Mouse (Mus musculus) forelimb bud, embryonic 11.5 days (tissue): ENCODE data around the gene Man2a1.

Experiments used
- DNase-seq: peaks from one replicate; pipeline ENCODE4 v3.0.0-alpha.2; 2012; ENCODE audit warnings: low read depth, low spot score

Gene Man2a1

DNA sequence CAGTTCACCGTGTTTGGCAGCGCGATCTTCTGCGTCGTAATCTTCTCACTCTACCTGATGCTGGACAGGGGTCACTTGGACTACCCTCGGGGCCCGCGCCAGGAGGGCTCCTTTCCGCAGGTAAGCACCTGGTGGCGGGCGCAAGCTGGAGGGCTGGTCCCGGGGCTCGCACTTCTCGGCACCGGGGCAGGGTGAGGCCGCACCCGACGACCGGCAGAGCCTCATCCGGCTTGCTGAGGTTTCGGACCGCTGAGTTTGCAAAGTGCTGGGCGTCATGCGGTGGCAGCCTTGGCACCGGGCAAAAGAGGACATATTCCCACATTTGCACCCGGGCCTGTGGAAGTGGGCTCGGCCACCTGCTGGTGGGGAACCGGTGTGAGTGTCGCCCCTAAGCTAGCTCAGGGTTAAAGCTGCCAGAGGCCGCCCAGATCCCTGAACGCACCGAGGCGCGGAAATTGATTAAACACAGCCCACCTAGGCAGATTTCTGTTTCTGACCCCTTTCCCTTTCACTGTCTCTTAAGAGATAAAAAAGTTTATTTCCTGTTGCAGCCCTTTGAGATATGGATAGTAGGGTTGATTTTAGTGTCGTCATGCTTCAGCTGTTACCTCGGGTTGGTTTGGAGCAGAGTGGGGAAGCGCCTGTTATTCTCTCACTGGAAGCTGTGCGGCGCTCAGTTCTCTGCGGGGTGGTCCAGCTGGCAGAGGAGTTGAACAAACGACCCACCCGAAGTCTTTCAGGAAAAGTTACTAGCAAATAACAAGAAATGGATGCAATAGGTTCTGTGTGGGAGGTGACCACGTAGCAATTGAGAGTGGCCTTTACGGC, 1.4 kb downstream of the Man2a1 start:
- peak; percentile 51 for DNase-seq

DNA sequence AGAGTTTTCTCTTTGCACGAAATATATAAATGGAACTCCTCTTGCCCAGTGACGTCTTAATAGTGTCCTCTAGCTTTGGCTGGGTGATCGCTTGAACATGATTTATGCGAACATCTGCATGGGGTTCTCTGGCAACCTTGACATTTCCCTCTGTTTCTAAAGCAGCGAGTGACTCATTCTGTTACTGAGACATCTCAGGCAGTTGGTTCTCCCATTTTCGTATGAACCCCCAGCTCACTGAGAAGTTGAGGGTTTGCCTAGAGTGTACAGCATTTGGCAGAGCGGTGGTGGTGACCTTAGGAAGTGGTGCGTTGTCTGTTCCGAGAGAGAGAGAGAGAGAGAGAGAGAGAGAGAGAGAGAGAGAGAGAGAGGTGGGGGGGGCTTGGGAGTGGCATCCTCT, 2.6 kb downstream of the Man2a1 start:
- DNase-seq: peak; percentile 6

DNA sequence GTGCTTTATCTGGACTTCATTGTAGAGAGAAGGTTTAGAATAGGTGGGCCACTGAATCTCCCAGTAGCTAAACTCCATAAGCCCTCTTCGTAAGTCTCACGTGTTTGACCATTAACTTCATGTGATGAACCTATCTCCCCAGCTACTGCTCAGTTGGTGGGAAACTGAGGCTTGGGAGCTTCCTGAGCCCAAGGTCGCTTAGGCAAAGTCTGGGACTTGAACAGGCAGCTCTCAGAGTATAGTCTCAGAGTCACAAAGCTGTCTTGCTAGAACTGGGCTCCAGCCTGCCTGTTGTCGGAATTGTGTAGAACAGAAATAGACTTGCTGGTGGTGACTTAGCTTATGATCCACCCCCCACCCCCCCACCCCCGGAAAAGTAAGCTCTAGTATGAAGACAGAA, 3.0 kb downstream of the Man2a1 start:
- DNase-seq: no peak

DNA sequence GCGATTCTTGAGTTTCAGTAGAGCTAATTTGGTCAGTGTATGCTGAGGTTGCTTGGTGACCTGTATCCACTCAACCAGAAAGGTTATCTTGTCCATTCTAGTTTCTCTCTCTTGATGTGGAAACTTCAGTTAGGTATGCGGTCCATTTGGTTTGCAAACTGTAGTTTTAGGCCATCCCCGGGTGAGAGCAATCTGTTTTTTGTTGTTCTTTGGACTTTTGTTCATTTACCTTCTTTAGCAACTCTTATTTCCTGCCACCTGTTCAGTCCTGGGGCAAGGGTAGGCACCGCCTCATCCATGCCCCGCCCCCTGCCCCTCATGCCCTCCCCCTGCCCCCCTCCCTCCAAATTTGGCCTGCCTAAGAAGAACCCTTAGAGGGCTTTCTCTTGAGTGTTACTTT, 3.6 kb downstream of the Man2a1 start:
- DNase-seq: no peak

DNA sequence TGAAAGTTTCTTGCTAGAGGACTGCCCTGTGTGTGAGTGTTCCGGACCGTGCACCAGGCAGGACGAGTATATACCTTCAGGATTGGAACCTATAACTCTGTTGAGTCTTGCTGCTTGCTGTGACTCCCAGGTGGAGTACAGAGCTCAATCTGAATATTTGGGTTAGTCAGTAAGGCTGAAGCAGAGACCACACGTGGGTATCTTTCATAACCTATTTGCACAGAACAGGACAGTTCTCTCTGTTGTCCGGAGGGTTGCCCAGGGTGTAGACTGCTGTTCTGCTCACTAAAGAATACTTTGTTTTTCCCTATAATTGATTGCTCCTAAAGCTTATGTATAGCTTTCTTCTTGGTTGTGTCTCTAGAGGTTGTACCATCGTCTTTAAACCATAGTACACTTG, 7.7 kb downstream of the Man2a1 start:
- no peak for DNase-seq

DNA sequence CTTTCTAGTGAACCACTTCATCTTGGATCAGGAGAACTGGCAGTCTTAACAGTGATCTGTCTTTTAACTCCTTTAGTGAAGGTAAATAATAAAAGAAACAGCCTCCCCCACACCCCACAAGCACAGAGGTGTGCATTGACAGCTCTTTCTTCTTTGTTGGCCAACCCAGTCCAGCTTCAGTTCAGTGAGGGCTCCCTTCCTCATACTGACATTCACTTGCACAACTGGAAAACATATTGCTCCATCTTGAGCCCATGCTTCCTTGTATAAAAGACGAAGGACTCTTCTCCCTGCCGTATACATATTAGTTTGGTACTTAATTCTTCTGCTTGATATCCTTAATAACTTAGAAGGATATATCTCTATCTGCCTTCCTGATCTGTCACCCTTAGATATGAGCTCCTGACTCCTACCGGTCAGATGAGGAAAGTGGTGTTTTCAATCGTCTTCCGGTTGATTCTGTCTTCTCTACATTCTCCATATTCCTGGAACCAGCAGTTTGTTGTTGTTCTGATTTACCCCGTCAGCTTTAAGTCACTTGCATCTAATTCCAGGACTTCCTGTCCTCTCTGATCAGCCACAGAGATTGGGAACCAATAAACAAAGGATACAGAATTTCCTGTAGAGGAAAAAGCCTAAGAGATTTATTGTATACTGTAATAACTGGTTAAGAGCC, 8.5 kb downstream of the Man2a1 start:
- no peak for DNase-seq

DNA sequence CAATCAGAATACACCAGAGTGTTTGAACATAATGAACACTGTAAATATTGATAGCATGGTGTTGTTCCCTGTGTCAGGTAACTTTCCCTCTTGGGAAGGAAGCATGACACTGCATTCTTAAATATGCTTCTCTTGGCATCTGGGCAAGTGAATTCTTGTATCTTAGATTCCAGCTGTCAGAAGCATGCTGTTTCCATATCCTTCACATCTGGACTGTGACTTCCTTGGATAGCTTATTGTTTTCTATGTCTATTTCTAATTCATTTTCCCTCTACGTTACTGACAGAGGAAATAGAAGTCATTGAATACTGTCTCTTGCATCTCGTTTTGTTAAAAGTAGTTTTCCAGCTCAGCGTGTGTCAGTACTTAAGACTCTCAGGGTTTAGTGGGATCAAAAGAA, 9.2 kb downstream of the Man2a1 start:
- DNase-seq: peak; percentile 17

DNA sequence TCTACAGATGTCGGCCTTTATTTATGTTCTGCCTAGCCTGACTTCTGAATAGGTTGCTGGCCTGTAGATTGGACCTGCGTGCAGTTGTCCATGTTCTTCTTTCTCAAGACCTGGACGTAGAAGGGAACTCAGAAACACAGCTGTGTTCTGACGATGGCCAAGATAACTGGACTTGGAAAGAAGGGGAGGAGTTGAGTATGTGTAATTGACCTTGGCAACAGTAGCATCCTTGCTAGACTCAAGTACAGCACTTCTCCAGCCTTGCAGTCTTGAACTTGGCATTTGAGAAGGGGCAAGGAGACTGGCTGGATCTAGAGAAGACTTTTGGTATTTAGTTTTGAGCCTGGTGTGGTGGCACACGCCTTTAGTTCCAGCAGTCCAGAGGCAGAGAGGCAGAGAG, 10.9 kb downstream of the Man2a1 start:
- DNase-seq: no peak

DNA sequence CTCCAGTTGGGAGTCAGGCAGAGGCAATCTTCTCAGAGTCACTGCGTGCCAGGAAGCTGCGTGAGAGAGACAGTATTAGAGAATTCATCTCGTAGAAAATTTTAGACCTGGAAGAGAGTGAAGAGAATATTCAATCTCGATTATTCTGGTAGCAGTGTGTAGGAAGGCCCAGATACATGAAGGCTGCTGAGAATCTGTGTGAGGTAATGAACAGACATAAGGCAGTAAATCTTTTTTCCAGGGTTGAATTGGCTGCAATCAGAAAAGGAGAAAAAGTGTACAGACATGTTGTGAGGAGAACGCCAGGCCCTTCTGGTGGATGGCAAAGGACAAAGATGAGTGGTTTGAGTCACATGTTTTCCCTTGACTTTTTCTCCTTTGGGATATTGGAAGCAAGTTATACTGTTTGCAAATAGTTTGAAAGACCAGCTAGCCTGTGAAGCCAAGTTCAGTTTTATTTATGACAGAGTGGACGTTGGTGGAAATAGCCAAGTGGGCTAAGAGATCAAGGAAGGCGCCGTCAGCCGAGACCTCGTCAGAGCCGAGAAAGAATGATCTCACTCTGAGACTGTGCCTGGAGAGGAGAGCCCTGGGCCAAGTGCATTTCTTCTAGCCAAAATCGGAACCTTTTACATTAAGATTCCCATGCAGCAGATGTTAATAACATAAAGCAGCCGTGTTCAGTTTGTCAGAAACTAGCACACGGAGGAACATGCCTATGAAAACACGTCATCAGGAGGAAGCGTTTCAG, 11.8 kb downstream of the Man2a1 start:
- DNase-seq: no peak

DNA sequence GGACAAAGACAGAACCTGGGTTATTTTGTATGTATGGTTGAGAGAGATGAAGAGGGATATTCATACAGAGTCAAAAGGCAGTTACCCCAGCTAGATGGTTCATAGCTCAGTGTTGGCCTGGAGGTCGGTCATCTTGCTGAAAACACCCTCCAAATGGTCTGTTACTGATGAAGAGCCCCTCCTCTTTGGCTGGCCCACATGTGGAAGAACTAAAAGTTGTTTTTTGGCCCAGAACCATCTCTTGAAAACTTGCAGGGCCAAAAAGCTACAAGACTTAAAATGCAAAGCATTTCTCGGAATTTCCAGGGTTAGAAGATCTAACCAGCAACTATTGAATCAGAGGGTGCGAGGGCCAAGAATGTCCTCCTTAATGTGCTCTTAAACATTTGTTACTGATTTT, 12.4 kb downstream of the Man2a1 start:
- no peak for DNase-seq

DNA sequence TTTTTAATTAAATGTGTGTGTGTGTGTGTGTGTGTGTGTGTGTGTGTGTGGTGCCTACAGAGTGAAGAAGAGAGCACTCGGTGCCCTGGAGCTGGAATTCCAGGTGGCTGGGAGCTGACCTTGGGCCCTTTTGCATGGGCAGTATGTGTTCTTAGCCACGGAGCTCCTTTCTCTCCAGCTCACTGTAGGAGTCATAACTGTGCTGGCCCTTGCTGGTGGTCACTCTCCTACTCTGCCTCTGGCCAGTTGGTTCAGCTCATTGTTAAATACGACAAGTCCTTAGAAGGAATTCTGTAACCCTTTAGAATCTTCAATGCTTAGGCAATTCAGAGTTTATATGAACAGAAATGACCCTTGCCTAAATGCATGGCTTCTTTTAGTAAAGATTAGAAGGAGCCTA, 12.8 kb downstream of the Man2a1 start:
- DNase-seq: no peak

DNA sequence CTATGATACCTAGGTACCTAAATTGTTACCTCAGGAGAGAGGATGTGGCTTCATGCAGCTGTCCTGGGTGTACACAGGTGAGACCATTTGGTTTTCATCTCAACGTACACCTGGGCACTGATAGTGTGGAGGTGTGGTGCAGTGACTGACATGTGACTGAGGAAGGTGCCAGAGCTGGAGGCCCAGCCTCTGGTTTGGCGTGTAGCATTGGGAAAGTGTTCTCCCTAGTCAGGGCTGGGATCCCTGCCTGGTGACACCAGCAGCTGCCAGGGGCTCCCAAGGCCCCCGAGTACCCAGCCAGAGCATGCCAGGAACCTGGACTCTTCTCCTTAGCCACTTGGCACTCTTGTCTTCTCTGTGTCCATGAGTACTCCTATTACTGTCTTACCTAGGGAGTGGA, 14.3 kb downstream of the Man2a1 start:
- no peak for DNase-seq

DNA sequence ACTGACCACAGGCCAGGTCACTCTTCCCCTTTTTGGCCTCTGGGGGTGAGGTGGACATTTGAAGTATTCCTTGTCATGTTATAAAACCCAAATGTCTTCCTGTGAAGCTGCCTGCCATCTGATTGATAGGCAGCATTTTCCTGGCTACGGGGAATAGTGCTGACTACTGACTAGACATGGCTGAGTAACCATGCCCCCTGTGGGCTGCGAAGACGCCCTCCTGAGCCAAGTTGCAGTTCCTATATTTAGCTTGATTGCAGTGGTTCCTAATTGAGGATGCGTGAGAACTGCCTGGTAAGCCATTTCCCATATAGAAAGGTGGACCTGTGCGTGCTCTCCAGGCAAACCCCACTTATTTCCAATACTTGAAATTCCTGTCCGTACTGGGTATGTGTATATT, 14.9 kb downstream of the Man2a1 start:
- DNase-seq: no peak

DNA sequence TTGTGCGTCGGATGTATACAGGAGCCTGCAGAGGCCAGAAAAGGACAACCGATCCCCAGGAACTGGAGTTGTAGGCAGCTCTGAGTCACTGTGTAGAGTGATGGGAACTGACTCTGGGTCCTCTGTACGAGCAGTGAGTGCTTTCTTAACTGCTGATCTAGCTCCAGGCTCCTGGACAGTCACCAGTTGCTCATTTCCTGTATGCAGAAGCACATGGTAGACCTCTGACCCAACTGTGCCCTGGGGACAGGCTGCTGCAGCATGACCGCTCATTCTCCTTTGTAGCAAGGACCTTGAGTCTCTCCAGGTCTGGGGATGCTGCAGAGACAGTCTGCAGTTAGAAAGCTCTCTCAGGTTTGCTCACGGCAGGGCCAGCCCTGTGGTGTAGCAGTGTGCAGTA, 15.7 kb downstream of the Man2a1 start:
- peak; percentile 12 for DNase-seq

DNA sequence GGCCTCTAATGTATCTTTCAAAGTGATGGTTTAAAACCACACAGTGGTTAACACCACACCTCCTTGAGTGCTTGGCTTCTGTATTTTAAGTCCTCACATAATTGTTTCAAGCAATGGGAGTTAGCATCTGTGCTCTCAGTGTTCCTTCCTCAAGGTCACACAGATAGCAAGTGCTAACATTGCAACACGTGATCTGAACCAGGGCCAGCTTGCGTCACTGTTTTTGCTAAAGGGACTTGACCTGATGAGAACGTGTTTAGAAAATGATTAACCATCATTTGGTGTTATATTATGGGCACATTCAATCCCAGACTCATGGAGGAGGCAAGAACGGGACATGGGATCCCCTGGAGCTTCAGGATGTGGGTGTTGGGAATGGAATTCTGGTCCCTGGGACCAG, 17.3 kb downstream of the Man2a1 start:
- DNase-seq: no peak

DNA sequence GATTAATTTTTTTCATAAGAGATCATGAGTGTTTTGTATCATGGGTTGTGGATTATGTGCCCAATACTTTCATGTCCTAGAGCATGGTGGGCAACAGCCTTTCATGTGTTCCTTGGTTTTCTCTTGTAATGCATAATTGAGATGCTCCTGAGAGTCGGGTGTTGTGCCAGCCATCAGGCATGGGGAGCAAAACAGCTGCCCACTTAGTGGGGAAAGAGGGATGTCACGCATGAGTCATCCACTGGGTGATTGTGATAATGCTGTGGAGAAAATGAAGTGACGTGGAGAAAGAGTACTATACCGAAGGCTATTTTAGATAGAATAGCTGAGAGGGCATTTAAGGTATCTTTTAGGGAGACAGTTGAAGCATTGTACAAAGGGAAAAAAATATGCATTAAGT, 18.5 kb downstream of the Man2a1 start:
- no peak for DNase-seq

DNA sequence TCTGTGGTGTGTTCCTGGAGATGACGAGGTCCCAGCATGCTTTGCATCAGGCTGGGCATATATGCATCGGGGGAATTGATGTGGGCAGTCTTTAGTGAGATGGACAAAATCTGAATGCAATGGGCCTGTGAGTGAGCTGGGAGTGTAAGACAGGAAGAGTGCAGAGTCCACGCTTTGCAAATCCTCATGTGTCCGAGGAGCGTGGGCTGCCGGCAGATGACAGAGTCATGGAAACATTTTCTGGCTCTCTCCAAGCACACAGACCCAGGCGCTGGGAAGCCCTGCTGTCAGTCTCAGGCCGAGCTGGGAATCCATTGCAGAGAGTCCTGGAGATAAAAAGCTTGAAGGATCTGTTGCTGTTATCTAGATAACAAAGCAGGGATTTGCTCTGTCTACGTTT, 19.6 kb downstream of the Man2a1 start:
- no peak for DNase-seq

DNA sequence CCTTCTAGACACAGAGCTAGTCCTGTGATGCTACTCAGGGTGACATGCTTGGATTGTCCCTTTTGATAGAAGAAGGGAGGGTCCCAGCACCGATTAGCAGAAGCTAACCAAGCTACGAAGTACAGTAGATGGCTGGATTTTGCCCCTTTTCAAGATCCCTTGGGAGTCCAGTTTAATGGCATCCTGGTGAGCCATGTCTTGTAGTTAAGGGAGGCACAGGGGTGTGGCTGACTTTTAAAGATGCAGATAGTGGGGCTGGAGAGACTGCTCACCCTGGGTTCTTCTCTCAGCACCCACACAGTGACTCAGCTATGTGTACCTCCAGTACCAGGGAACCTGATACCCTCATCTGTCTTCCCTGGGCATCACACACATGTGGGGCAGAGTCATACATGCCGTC, 20.1 kb downstream of the Man2a1 start:
- no peak for DNase-seq

DNA sequence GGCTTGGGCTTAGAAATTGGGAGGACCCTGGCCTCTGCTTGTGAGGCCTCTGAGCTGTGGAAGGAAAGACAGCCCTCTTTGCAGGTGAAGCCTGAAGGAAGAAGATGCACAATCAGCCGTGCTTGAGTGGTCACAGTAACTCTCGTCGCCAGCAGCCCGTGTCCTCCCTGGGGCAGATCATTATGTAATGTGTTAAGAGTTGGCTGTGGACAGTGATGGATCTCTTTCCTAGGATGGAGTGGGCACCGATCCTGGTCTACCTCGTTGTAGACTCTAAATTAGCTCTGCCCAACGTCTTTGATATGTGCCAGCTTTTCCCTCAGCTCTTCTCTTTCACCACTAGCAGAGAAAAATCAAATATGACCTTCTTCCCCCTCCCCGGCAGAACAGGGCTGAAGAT, 20.7 kb downstream of the Man2a1 start:
- no peak for DNase-seq

DNA sequence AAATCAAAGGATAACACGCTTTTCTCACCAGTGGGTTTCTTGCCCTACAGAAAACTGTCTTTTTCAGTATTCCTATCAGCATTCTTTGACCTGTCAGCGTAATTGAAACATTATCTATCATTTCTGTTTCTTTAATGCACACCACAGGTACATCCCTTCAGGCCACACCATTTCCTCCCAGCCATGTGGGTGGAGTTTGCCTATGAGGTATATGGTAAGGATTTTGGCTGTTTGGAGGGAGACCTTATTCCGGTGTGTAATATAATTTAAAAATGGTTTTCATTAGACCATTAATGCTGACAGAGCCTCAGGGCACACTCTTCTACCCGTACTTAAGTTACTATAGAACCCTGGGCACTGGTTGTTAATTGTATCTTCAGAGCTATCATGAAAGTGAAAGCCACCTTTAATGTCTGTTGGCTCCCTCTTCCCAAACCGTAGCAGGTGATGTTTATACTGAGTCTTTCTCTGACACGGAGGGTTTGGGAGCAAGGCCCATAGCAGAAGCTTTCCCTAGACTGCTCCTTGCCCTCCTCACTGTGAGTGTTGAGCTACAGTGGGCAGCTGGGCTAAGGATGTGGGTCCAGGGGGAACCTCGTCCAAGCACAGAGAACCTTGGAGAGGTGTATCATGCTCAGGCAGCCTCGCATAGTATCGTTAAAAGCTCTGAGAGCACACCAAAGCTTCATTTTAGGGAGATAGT, 21.3 kb downstream of the Man2a1 start:
- DNase-seq: no peak

DNA sequence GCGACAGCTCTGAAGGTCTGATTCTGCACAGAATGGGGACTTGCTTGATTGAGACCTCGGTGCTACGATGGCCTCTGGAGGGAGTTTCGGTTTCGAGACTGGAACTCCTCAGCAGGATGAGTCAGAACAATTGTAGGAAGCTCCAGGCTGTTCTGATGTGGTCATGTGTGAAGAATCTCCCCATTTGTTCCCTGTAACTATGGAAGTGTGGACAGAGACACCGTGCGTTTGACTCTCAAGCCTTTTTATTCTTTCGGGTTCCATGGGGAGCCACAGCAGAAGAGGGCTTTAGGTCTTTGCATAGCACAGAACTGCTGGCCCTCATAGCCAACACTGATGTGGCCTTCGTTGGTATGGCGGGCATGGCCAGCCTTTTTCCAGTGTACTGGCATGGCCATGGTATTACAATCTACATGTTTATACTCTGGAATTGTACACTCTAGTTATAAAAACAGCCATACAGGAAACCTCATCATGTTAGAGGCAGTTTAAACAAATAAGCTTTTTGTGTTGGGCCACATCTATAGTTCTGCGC, 21.9 kb downstream of the Man2a1 start:
- no peak for DNase-seq

DNA sequence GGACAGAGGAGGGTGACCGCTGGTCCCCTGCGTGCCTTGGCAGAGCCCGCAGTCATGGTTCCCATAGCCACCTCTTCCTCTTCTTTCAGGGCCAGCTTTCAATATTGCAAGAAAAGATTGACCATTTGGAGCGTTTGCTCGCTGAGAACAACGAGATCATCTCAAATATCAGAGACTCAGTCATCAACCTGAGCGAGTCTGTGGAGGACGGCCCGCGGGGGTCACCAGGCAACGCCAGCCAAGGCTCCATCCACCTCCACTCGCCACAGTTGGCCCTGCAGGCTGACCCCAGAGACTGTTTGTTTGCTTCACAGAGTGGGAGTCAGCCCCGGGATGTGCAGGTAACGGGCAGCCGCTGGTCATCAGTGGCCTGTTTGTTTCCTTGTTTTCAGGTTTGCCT, 23.9 kb downstream of the Man2a1 start:
- DNase-seq: no peak
